Mouse (Mus musculus) intestine, postnatal 0 days (tissue): ENCODE results near the gene Tmem53. TPM values are rescaled to one million over a fixed set of nuclear protein-coding genes. Genes with fewer than 3 reads are reported as not detected.
A peak's percentile ranks its signal among the peaks of the same experiment; 100 is the strongest.

Source experiments
- ATAC-seq: fragments of 200-750 bp; cut with Nextera tagmentation; 2 replicates; pipeline ENCODE4 v1.8.0; 2017; ENCODE audit warnings: mild to moderate bottlenecking, moderate TSS enrichment, moderate library complexity
- H3K27ac ChIP-seq: fragments of 300-500 bp; sonication (generic); 2 replicates; pipeline ENCODE4 v1.5.1; 2014; ENCODE audit warnings: mild to moderate bottlenecking, low read depth, low read length, moderate library complexity
- H3K27me3 ChIP-seq: fragments of 300-500 bp; sonication (generic); replicated peaks from 2 replicates; pipeline ENCODE4 v1.6.1; 2014; ENCODE audit warnings: low read length, mixed read lengths; ENCODE audit not compliant: control insufficient read depth, insufficient read depth
- H3K36me3 ChIP-seq: fragments of 300-500 bp; sonication (generic); 2 replicates; pipeline ENCODE4 v1.6.1; 2014; ENCODE audit warnings: mild to moderate bottlenecking, moderate library complexity; ENCODE audit not compliant: control insufficient read depth, insufficient read depth
- H3K4me1 ChIP-seq: fragments of 300-500 bp; sonication (generic); replicated peaks from 2 replicates; pipeline ENCODE4 v1.6.1; 2014; ENCODE audit warnings: antibody characterized with exemption, low read length, mixed read lengths; ENCODE audit not compliant: control insufficient read depth, insufficient read depth
- H3K4me2 ChIP-seq: fragments of 300-500 bp; sonication (generic); replicated peaks from 2 replicates; pipeline ENCODE4 v1.6.1; 2014; ENCODE audit warnings: low read depth, mild to moderate bottlenecking, moderate library complexity
- H3K4me3 ChIP-seq: fragments of 300-500 bp; sonication (generic); 2 replicates; pipeline ENCODE4 v1.5.1; 2014; ENCODE audit warnings: low read depth, low read length
- H3K9ac ChIP-seq: fragments of 300-500 bp; sonication (generic); 2 replicates; pipeline ENCODE4 v1.6.1; 2014; ENCODE audit warnings: mild to moderate bottlenecking, low read depth, low read length
- H3K9me3 ChIP-seq: fragments of 300-500 bp; sonication (generic); 2 replicates; pipeline ENCODE4 v1.6.1; 2016; ENCODE audit warnings: mixed run types; ENCODE audit not compliant: control insufficient read depth
- CTCF ChIP-seq: sonication (generic); IDR thresholded peaks from 2 replicates; pipeline ENCODE4 v1.5.1; 2016; ENCODE audit warnings: low read depth, mild to moderate bottlenecking, control low read depth, antibody characterized with exemption, moderate library complexity
- WGBS: fragments of 180-500 bp; shearing (Covaris S2); extraction: QIAGEN DNeasy Blood & Tissue Kit; methylation state at CpG from one replicate; pipeline ENCODE4 v1.1.7; 2014; 5-methylcytosine and 5-hydroxymethylcytosine counted together
- polyA plus RNA-seq: library from polyadenylated mRNA; unstranded; fragments of >200 nt; fragmentation: Nextera tagmentation; extraction: Ambion mirVana; gene quantifications from 2 replicates; pipeline ENCODE4 v1.2.1, GENCODE M21; 2015

Gene Tmem53
- polyA plus RNA-seq, 1 experiment from 2014 or later = 12.8 TPM

GRCm38 (mm10) chr4:117296849-117297593, 45.3 kb downstream of the Tmem53 start:
- Histone ChIP-seq H3K36me3 (no peaks in the 10 kb centered on the region), H3K4me1 (no peaks in the 10 kb centered on the region), H3K27ac (no peak overlapping the region), H3K4me3 (no peak overlapping the region), H3K27me3 (peaks cover 16% of the 10 kb centered on the region), H3K4me2 (no peak overlapping the region), H3K9ac (no peak overlapping the region), H3K9me3 (no peaks in the 10 kb centered on the region)
- TF ChIP-seq CTCF = no peak
- 82% methylated on average over 19 of the region's 19 CpGs for WGBS
- no peak for ATAC-seq

DNA sequence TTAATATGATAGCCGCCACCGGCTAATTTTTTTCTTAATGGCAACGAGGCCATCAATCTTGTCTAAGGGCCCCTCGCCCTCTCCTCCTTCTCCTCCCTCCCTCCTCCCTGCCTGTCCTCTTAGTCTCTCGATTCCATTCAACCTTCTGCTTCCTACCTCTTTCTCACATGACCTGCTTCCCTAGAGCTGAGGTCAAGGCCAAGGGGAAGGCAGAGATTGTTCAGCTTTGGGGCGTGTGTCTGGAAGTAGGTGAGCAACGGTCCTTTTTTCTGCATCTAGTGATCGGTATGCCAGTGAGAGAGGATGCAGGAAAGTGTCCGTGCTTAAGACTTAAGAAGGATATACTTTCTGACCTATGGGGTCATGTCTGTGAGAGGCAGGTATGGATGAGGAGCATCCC, 46.1 kb downstream of the Tmem53 start:
- WGBS = 76% methylated on average over 9 of the region's 9 CpGs
- H3K27ac ChIP-seq = no peak overlapping the region

DNA sequence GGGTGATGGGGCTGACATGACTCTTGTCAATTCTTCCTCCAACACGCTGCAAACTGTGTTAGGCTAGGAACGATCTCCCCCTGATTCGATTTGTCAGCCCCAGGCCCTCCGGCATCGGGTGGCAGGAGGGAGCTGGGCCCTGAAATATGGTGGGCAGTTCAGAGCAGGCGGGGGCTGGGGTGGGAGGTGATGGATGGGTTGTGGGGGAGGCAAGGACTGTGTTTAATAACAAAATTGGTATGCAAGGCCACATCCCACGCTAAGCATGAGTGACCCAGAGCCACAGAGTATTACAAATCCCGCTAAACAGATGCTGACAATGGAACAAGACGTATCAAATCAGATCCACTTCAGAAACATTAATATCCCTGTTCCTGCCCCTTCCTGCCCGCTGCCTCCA, 48.2 kb downstream of the Tmem53 start:
- Histone ChIP-seq H3K9ac (no peak overlapping the region), H3K27ac (no peak overlapping the region), H3K36me3 (no peaks in the 10 kb centered on the region), H3K4me2 (no peak overlapping the region), H3K9me3 (no peaks in the 10 kb centered on the region), H3K4me3 (no peak overlapping the region), H3K27me3 (peaks cover 34% of the 10 kb centered on the region), H3K4me1 (peaks cover 7% of the 10 kb centered on the region; the same call in 1 of the 2 replicates)
- no peak for TF ChIP-seq CTCF
- 82% methylated on average over 10 of the region's 10 CpGs for WGBS
- no peak for ATAC-seq

More for the DNA sequence above, 46.1 kb downstream of the Tmem53 start:
- no peak for TF ChIP-seq CTCF
- Histone ChIP-seq H3K4me3 (no peak overlapping the region), H3K36me3 (no peaks in the 10 kb centered on the region), H3K4me2 (no peak overlapping the region), H3K27me3 (peaks cover 17% of the 10 kb centered on the region), H3K9ac (no peak overlapping the region), H3K4me1 (no peaks in the 10 kb centered on the region), H3K9me3 (no peaks in the 10 kb centered on the region)
- no peak for ATAC-seq

- no peak for ATAC-seq
- TF ChIP-seq CTCF = no peak
- H3K27ac ChIP-seq = no peak overlapping the region
- H3K4me1 ChIP-seq = peaks cover 7% of the 10 kb centered on the region; the same call in 1 of the 2 replicates
- peaks cover 37% of the 10 kb centered on the region for H3K27me3 ChIP-seq
- no peak overlapping the region for H3K9ac ChIP-seq
- no peaks in the 10 kb centered on the region for H3K36me3 ChIP-seq
- H3K4me2 ChIP-seq = no peak overlapping the region
- WGBS = 30% methylated on average over 14 of the region's 14 CpGs
- no peak overlapping the region for H3K4me3 ChIP-seq
- no peaks in the 10 kb centered on the region for H3K9me3 ChIP-seq
Observed at GRCm38 (mm10) chr4:117302027-117302806, 50.5 kb downstream of the Tmem53 start.

- Histone ChIP-seq H3K27me3 (peaks cover 32% of the 10 kb centered on the region), H3K36me3 (no peaks in the 10 kb centered on the region), H3K27ac (no peak overlapping the region), H3K4me2 (peak overlapping the region; percentile 79), H3K4me1 (peaks cover 7% of the 10 kb centered on the region; the same call in 1 of the 2 replicates), H3K4me3 (peak overlapping the region; percentile 45), H3K9me3 (no peaks in the 10 kb centered on the region), H3K9ac (peak overlapping the region; percentile 24; the same call in 1 of the 2 replicates)
- TF ChIP-seq CTCF = no peak
- no peak for ATAC-seq
- WGBS = 12% methylated on average over 30 of the region's 30 CpGs
Observed at GRCm38 (mm10) chr4:117303581-117304238, 52.0 kb downstream of the Tmem53 start.
